Mouse (Mus musculus) ES-E14 (cell line): ENCODE results near the gene Sgca. TPM values are rescaled to one million over a fixed set of nuclear protein-coding genes. Genes with fewer than 3 reads are reported as not detected.
"Not testable (repeated sequence)": the region's sequence is repeated elsewhere in the genome, so short reads cannot be mapped to it uniquely, and the experiment has no call there.

Experiments used
- DNase-seq: peaks from one replicate; pipeline ENCODE4 v3.0.0-alpha.2; 2013; ENCODE audit warnings: low read depth, low spot score
- H3K27ac ChIP-seq: 2 replicates; pipeline ENCODE4 v1.5.1; 2012; ENCODE audit warnings: low read depth, mild to moderate bottlenecking, low read length, moderate library complexity, mixed read lengths; ENCODE audit not compliant: poor library complexity, insufficient read depth, severe bottlenecking
- H3K36me3 ChIP-seq: 2 replicates; pipeline ENCODE4 v1.6.1; 2012; ENCODE audit warnings: mild to moderate bottlenecking, low read length, moderate library complexity, mixed read lengths; ENCODE audit not compliant: control insufficient read depth, poor library complexity, insufficient read depth, severe bottlenecking
- H3K4me1 ChIP-seq, 2 experiments: fragments of 150-350 bp in 1 of 2; sonication (generic) in 1 of 2; 2 replicates each; pipeline ENCODE4 v1.6.1; 2012; ENCODE audit warnings: low read length in 2 of 2, mild to moderate bottlenecking in 1 of 2, mixed read lengths in 1 of 2; ENCODE audit not compliant: control insufficient read depth in 2 of 2, insufficient read depth in 2 of 2, poor library complexity in 1 of 2
- H3K4me3 ChIP-seq, 2 experiments: fragments of 150-350 bp in 1 of 2; sonication (generic) in 1 of 2; 2 replicates each; pipeline ENCODE4 v1.5.1; 2012; ENCODE audit warnings: low read length in 2 of 2, low read depth in 1 of 2, mild to moderate bottlenecking in 1 of 2, mixed read lengths in 1 of 2; ENCODE audit not compliant: insufficient read depth in 1 of 2, poor library complexity in 1 of 2, severe bottlenecking in 1 of 2
- H3K9ac ChIP-seq: 2 replicates; pipeline ENCODE4 v1.6.1; 2012; ENCODE audit warnings: low read depth, mild to moderate bottlenecking, low read length, mixed read lengths; ENCODE audit not compliant: poor library complexity, insufficient read depth, severe bottlenecking
- H3K9me3 ChIP-seq: fragments of 150-350 bp; sonication (generic); 2 replicates; pipeline ENCODE4 v1.6.1; 2012; ENCODE audit warnings: low read depth, mild to moderate bottlenecking, low read length; ENCODE audit not compliant: control insufficient read depth, insufficient read depth
- CHD2 ChIP-seq: IDR thresholded peaks from 2 replicates; pipeline ENCODE4 v1.6.1; 2014; ENCODE audit warnings: mild to moderate bottlenecking, low read depth, low read length, inconsistent platforms
- HCFC1 ChIP-seq: IDR thresholded peaks from 2 replicates; pipeline ENCODE4 v1.6.1; 2012; ENCODE audit warnings: low read length, inconsistent platforms, borderline replicate concordance; ENCODE audit not compliant: insufficient read depth
- MAFK ChIP-seq: IDR thresholded peaks from 2 replicates; pipeline ENCODE4 v1.6.1; 2014; ENCODE audit warnings: mild to moderate bottlenecking, low read depth, low read length, inconsistent platforms; ENCODE audit not compliant: insufficient read depth
- ZC3H11A ChIP-seq: IDR thresholded peaks from 2 replicates; pipeline ENCODE4 v1.6.1; 2012; ENCODE audit warnings: low read depth, mild to moderate bottlenecking, inconsistent platforms, low read length, borderline replicate concordance
- ZNF384 ChIP-seq: IDR thresholded peaks from 2 replicates; pipeline ENCODE4 v1.6.1; 2012; ENCODE audit warnings: low read depth, low read length, inconsistent platforms
- in situ Hi-C, 2 experiments: fragments of 600-800 bp; cut with MboI; formaldehyde crosslinking; loops; one replicate each; pipeline ENCODE4 v1.15.1; 2025; ENCODE audit warnings: low sequenced_read_pairs in 2 of 2, inconsistent platforms in 1 of 2; ENCODE audit not compliant: unreplicated experiment in 2 of 2
- total RNA-seq: library from RNA; depleted of rRNA; stranded (reverse); fragments of 300-350 nt; gene quantifications from 2 replicates; pipeline ENCODE4 v1.2.3, GENCODE M21; 2012

Sgca gene
- total RNA-seq, 1 experiment: not detected

DNA sequence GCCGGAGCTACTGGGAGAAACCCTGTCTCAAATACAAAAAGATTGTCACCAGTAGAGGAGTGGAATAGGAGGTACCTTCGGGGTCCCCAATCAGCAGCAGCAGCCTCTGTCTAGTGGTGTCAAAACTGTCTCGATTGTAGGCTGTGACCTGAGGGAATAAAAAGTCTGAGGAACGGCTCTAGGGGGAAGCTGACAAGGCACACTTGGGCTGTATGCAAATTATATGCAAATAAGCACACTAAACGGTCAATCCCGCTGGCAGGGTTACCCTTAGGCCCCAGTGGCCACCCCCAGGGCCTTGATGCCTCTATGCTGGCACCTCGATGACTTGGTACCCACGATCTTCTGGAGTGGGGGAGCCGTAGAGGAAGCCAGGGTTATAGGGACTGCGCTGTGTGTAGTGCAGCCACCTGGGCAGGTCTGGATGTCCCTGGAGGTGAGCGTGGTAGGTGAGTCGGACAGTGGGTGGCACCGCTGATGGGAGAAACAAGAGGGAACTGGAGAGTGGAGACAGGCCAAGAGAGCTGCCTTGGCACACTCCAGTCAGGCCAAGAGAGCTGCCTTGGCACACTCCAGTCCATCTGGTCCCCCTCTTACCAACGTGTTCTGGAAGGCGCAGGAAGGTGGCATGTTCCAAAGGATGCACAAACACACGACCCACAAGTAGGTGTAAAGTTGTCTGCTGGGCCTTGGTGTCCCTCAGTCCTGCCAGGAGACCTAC lies 4.1 kb downstream of the Sgca start:
- in situ Hi-C loops: no loop called here
- no peaks in the 10 kb centered on the region for H3K36me3 ChIP-seq
- no peaks in the 10 kb centered on the region for H3K4me1 ChIP-seq
- no peak overlapping the region for H3K9ac ChIP-seq
- H3K9me3 ChIP-seq: no peaks in the 10 kb centered on the region
- H3K27ac ChIP-seq: no peak overlapping the region
- H3K4me3 ChIP-seq: no peak overlapping the region
- TF ChIP-seq HCFC1 (no peak), ZNF384 (no peak), ZC3H11A (no peak), CHD2 (no peak)
- no peak for DNase-seq

DNA sequence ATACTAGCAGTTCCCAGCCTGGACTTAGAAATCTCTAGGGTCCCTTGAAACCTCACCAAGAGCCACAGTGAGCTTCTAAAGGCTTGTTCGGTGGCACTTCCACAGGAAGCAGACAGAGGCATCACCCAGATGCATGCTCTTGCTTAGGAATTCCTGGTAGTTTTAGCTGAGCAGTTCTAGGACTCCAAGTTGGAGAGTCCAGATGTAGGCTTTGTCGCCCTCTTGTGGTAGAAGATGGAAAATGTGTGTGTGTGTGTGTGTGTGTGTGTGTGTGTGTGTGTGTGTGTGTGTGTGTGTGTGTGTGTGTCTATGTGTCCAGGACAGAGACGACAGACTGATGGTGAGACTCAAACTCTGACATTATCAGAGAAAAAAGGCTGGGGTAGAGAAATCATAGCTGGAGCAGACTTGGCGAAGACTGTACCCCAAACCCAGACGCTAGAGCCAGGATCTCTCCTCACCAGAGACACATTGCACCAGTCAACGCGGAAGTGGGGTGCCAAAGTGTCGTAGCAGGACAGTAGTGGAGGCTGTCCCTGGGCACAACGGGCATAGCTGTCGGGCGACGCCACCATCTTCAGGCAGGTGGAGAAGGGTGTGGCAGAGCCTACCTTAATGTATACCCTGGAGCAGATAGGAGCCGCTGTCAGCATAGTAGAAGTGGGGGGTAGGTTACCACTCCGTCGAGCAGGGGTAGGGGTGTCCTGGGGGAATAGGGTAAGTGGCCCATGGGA lies 5.8 kb downstream of the Sgca start:
- no peaks in the 10 kb centered on the region for H3K4me1 ChIP-seq
- H3K9ac ChIP-seq: no peak overlapping the region
- no peak overlapping the region for H3K4me3 ChIP-seq
- no peaks in the 10 kb centered on the region for H3K36me3 ChIP-seq
- H3K27ac ChIP-seq: no peak overlapping the region
- in situ Hi-C loops: no loop called here
- TF ChIP-seq CHD2: no peak
- no peak for TF ChIP-seq MAFK
- TF ChIP-seq ZC3H11A: no peak
- no peak for TF ChIP-seq ZNF384
- TF ChIP-seq HCFC1: no peak
- no peaks in the 10 kb centered on the region for H3K9me3 ChIP-seq
- DNase-seq: peak; percentile 70

DNA sequence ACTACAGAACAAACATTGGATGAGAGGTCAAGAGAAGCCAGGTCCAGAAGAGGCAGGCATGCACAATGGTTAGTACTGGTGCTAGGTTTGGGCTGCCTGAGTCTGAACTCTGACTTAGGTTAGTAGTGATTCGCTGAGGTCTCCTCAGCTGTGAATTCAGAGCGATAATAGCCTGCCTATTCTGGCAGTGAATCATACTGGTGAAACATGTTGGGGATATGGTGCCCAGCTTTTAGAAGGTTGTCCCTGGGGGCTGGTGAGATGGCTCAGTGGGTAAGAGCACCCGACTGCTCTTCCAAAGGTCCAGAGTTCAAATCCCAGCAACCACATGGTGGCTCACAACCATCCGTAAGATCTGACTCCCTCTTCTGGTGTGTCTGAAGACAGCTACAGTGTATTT lies 6.4 kb downstream of the Sgca start:
- DNase-seq, H3K9me3 ChIP-seq, H3K9ac ChIP-seq, H3K4me1 ChIP-seq, H3K36me3 ChIP-seq, H3K4me3 ChIP-seq, in situ Hi-C loops, H3K27ac ChIP-seq: not testable (repeated sequence)

DNA sequence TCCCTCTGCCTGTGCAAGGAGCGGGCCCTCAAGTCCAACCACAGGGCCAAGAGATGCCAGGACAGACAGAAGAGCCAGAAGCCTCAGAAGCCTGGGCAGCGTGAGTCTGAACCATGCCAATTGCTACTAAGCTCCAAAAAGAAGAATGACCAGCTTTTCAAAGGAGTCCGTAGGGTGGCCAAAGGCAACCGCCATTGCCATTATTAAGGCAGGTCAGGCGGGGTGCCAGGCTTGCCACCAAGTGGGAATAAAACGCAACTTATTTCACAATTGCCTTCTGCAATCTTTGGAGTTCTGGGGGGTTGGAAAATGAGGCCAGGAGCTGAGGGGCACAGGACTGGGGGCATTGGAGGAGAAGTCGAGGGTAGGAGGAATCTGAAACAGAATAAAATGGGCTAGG lies 7.9 kb downstream of the Sgca start:
- in situ Hi-C loops: no loop called here

More for the DNA sequence above, 7.9 kb downstream of the Sgca start:
- no peak overlapping the region for H3K27ac ChIP-seq
- no peak overlapping the region for H3K4me3 ChIP-seq
- no peaks in the 10 kb centered on the region for H3K9me3 ChIP-seq
- H3K9ac ChIP-seq: no peak overlapping the region
- no peak for DNase-seq
- H3K36me3 ChIP-seq: no peaks in the 10 kb centered on the region
- TF ChIP-seq MAFK (no peak), CHD2 (no peak), ZC3H11A (no peak), HCFC1 (no peak), ZNF384 (no peak)
- peaks cover 3 to 5% of the 10 kb centered on the region in 2 experiments; a peak in 2 of 4 replicates for H3K4me1 ChIP-seq
